Mouse (Mus musculus) Patski (cell line): Measurements from ENCODE around the gene Ptpn23. TPM values are rescaled to one million over a fixed set of nuclear protein-coding genes. Genes with fewer than 3 reads are reported as not detected.

Source experiments
- ATAC-seq: fragments of 100-300 bp; one replicate; pipeline ENCODE4 v1.8.0; 2021
- CTCF ChIA-PET: fragments of 350-600 bp; sonication (Branson Sonifier 250); formaldehyde crosslinking; loops from one replicate; lab custom pipeline; 2022; ENCODE audit warnings: inconsistent platforms; lab: Charles Lee
- POLR2A ChIA-PET: fragments of 350-600 bp; sonication (Branson Sonifier 250); formaldehyde crosslinking; loops from one replicate; lab custom pipeline; 2022; ENCODE audit warnings: antibody characterized with exemption, inconsistent platforms; lab: Charles Lee
- DNase-seq: peaks from one replicate; pipeline ENCODE4 v3.0.0-alpha.2; 2011; ENCODE audit warnings: low read depth, low spot score
- H3K27me3 ChIP-seq: fragments of 371-371 bp; one replicate; pipeline ENCODE4 v1.5.1; 2021
- CTCF ChIP-seq: fragments of 100-300 bp; IDR thresholded peaks from one replicate; pipeline ENCODE4 v1.5.1; 2021
- in situ Hi-C: fragments of 300-500 bp; cut with MboI; formaldehyde crosslinking; loops from 3 replicates; pipeline ENCODE4 v1.11.1; 2018; ENCODE audit warnings: low pct_unique_long_range_greater_than_20kb, mixed read lengths
- polyA plus RNA-seq: library from polyadenylated mRNA; unstranded; gene quantifications from one replicate; pipeline ENCODE4 v1.2.3, GENCODE M21; 2021

Ptpn23 gene
- polyA plus RNA-seq = 107 TPM

GRCm38 (mm10) chr9:110408099-110408773 is at the start of gene Ptpn23:
Ptpn23 (minus strand) TSS chr9:110408213.
- DNase-seq = peak; percentile 86
- in situ Hi-C loops = no loop called here
- ChIA-PET POLR2A (interaction anchor here (1.0 kb wide), 1 partner anchor 75 kb away, joined by 3 read pairs; the partner anchor contains the start of gene Scap), CTCF (no interaction called here)
- TF ChIP-seq CTCF = no peak
- H3K27me3 ChIP-seq = no peaks in the 10 kb centered on the region
- ATAC-seq = peak; percentile 76

- POLR2A ChIA-PET = no interaction called here
- in situ Hi-C loops = no loop called here
- no peak for ATAC-seq
- H3K27me3 ChIP-seq = no peaks in the 10 kb centered on the region
- no peak for TF ChIP-seq CTCF
- CTCF ChIA-PET = no interaction called here
- DNase-seq = no peak
Measured at GRCm38 (mm10) chr9:110452523-110452922, 44.5 kb upstream of the Ptpn23 start.

- ATAC-seq (no peak), DNase-seq (peak; percentile 31)
- no peaks in the 10 kb centered on the region for H3K27me3 ChIP-seq
- in situ Hi-C loops = loop anchor here (10.0 kb wide), 1 partner anchor 326 kb away; no protein-coding TSS in a partner anchor
- peak; percentile 81 for TF ChIP-seq CTCF
- ChIA-PET POLR2A (interaction anchor here (0.6 to 1.4 kb wide), 6 partner anchors 10 to 185 kb away, joined by 3 to 4 read pairs (median 3); no protein-coding TSS in a partner anchor), CTCF (interaction anchor here (0.6 to 3.4 kb wide), 17 partner anchors 9 to 333 kb away, joined by 3 to 19 read pairs (median 3); no protein-coding TSS in a partner anchor)
Measured at GRCm38 (mm10) chr9:110448857-110449617, 41.0 kb upstream of the Ptpn23 start.

GRCm38 (mm10) chr9:110448356-110448755 is 40.3 kb upstream of the Ptpn23 start:
- no peak for TF ChIP-seq CTCF
- ChIA-PET CTCF (interaction anchor here (0.7 to 3.4 kb wide), 9 partner anchors 9 to 267 kb away, joined by 3 to 19 read pairs (median 3); partner anchors contain the start of gene Ngp), POLR2A (interaction anchor here (0.6 to 1.4 kb wide), 3 partner anchors 17 to 82 kb away, joined by 3 read pairs; no protein-coding TSS in a partner anchor)
- ATAC-seq = no peak
- in situ Hi-C loops = loop anchor here (10.0 kb wide), 1 partner anchor 326 kb away; no protein-coding TSS in a partner anchor
- no peak for DNase-seq
- no peaks in the 10 kb centered on the region for H3K27me3 ChIP-seq

GRCm38 (mm10) chr9:110440559-110440958 is 32.5 kb upstream of the Ptpn23 start:
- ChIA-PET POLR2A (no interaction called here), CTCF (interaction anchor here (0.7 to 1.7 kb wide), 4 partner anchors 17 to 341 kb away, joined by 3 to 4 read pairs (median 3); no protein-coding TSS in a partner anchor)

GRCm38 (mm10) chr9:110440049-110440448 is 32.0 kb upstream of the Ptpn23 start:
- POLR2A ChIA-PET = no interaction called here
- CTCF ChIA-PET = interaction anchor here (0.7 to 2.4 kb wide), 5 partner anchors 9 to 341 kb away, joined by 3 to 19 read pairs (median 3); no protein-coding TSS in a partner anchor
- DNase-seq (no peak), ATAC-seq (no peak)
- TF ChIP-seq CTCF = no peak
- H3K27me3 ChIP-seq = no peaks in the 10 kb centered on the region
- in situ Hi-C loops = loop anchor here (10.0 kb wide), 1 partner anchor 335 kb away; no protein-coding TSS in a partner anchor

More at GRCm38 (mm10) chr9:110440559-110440958, 32.5 kb upstream of the Ptpn23 start:
- no peak for DNase-seq
- no peak for TF ChIP-seq CTCF
- H3K27me3 ChIP-seq = no peaks in the 10 kb centered on the region
- ATAC-seq = no peak
- in situ Hi-C loops = loop anchor here (10.0 kb wide), 1 partner anchor 334 kb away; no protein-coding TSS in a partner anchor

- in situ Hi-C loops = loop anchor here (10.0 kb wide), 1 partner anchor 189 kb away; the partner anchor contains the start of gene Nradd
- POLR2A ChIA-PET = no interaction called here
- ATAC-seq (no peak), DNase-seq (no peak)
- CTCF ChIA-PET = no interaction called here
- H3K27me3 ChIP-seq = no peaks in the 10 kb centered on the region
- TF ChIP-seq CTCF = no peak
Measured at GRCm38 (mm10) chr9:110436041-110436440, 28.0 kb upstream of the Ptpn23 start.

- POLR2A ChIA-PET = no interaction called here
- no peak for TF ChIP-seq CTCF
- H3K27me3 ChIP-seq = no peaks in the 10 kb centered on the region
- CTCF ChIA-PET = no interaction called here
- DNase-seq (no peak), ATAC-seq (no peak)
- in situ Hi-C loops = loop anchor here (10.0 kb wide), 1 partner anchor 192 kb away; the partner anchor contains the start of gene Nradd
Measured at GRCm38 (mm10) chr9:110433045-110433444, 25.0 kb upstream of the Ptpn23 start.

GRCm38 (mm10) chr9:110431241-110431640 is 23.2 kb upstream of the Ptpn23 start:
- ATAC-seq (no peak), DNase-seq (no peak)
- H3K27me3 ChIP-seq = no peaks in the 10 kb centered on the region
- in situ Hi-C loops = loop anchor here (10.0 kb wide), 1 partner anchor 194 kb away; the partner anchor contains the start of gene Nradd
- ChIA-PET CTCF (no interaction called here), POLR2A (interaction anchor here (0.6 kb wide), 2 partner anchors 17 to 55 kb away, joined by 3 read pairs; no protein-coding TSS in a partner anchor)
- TF ChIP-seq CTCF = no peak
